Mouse (Mus musculus): Measurements from ENCODE around the gene Prss36. TPM values are rescaled to one million over a fixed set of nuclear protein-coding genes. Genes with fewer than 3 reads are reported as not detected.

Prss36 gene
- polyA plus RNA-seq, 1 experiment from 2014 or later, result 8.8 TPM

DNA sequence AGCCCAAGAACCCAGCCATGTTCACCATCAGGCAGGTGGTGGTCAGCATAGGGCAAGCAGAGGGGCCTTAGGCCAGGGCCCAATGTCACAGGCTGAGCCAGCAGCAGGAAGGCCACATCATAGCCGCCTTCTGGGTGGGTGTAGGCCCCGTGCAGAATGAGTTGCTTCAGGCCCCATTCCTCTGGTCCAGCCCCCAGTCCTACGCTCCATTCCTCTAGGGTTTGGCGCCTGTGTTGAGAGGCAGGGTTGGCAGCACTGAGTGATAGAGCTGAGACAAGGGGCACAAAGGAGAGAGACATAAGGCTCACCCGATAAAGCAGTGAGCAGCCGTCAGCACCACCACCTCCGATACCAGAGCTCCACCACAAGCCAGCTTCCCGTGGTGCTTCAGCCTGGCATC, 59.3 kb downstream of the Prss36 start:
- H3K27ac ChIP-seq (ENCODE audit: low read length), result no peak overlapping the region
- H3K9ac ChIP-seq (ENCODE audit: low read length), result no peak overlapping the region
- ATAC-seq (replicated peaks; ENCODE audit: extremely low read depth, insufficient read depth, low FRiP score), result no peak
- no peak overlapping the region for H3K4me3 ChIP-seq (ENCODE audit: low read length)
- H3K36me3 ChIP-seq (ENCODE audit: control insufficient read depth, insufficient read depth), result peaks cover 38% of the 10 kb centered on the region
- H3K9me3 ChIP-seq (replicated peaks; ENCODE audit: control insufficient read depth, low read length), result no peaks in the 10 kb centered on the region
- H3K4me2 ChIP-seq (ENCODE audit: low read depth, low read length), result no peak overlapping the region
- 75% methylated on average over 8 of the region's 8 CpGs for WGBS
- H3K27me3 ChIP-seq (ENCODE audit: control insufficient read depth, insufficient read depth, low read length), result no peaks in the 10 kb centered on the region
- H3K4me1 ChIP-seq (ENCODE audit: control insufficient read depth, insufficient read depth, low read length), result peaks cover 11% of the 10 kb centered on the region

DNA sequence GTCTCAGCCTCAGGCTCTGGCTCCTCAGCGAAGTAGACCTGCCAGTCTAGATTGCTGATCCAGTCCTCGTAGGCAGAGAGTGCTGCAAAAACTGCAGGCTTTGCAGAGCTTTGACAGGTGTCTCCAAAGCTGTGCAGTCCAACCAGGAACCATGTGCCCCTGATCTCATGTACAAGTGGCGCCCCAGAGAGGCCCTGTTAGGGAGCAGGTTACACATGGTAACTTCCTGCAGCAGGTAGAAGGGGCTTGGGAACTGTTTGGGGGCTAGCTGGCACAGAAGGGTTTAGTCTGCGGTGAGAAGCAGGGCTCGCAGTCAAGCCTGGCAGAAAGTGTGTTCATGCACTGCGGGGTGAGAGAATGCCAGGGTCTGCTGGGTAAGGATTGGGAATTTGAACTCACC, 60.0 kb downstream of the Prss36 start:
- no peak for ATAC-seq (replicated peaks; ENCODE audit: extremely low read depth, insufficient read depth, low FRiP score)
- H3K36me3 ChIP-seq (ENCODE audit: control insufficient read depth, insufficient read depth), result peaks cover 44% of the 10 kb centered on the region
- H3K4me3 ChIP-seq (ENCODE audit: low read length), result no peak overlapping the region
- H3K4me2 ChIP-seq (ENCODE audit: low read depth, low read length), result no peak overlapping the region
- WGBS, result 84% methylated on average over 6 of the region's 6 CpGs
- no peaks in the 10 kb centered on the region for H3K9me3 ChIP-seq (replicated peaks; ENCODE audit: control insufficient read depth, low read length)
- no peaks in the 10 kb centered on the region for H3K27me3 ChIP-seq (ENCODE audit: control insufficient read depth, insufficient read depth, low read length)
- H3K4me1 ChIP-seq (ENCODE audit: control insufficient read depth, insufficient read depth, low read length), result peaks cover 11% of the 10 kb centered on the region
- no peak overlapping the region for H3K27ac ChIP-seq (ENCODE audit: low read length)
- H3K9ac ChIP-seq (ENCODE audit: low read length), result no peak overlapping the region

DNA sequence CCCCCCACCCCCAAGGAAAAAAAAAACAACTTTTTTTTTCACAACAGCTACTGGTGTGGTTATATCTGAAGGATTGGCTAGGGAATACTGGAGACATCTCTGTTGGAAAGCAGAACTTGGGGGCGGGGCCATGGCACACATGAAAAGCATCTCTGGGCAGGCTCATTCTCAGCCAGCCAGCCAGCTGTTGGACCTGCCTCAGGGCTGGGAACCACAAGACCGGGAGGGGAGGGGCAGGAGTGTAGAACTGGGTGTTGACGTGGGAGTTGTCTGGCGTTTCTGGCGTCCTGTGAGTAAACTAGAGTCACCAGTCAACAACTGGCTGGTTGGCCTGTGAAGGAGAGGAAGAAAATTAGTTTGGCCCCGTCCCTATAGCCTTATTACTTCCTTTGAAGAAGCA, 60.6 kb downstream of the Prss36 start:
- 55% methylated on average over 6 of the region's 6 CpGs for WGBS
- Histone ChIP-seq H3K9me3 (replicated peaks; ENCODE audit: control insufficient read depth, low read length) (no peaks in the 10 kb centered on the region), H3K36me3 (ENCODE audit: control insufficient read depth, insufficient read depth) (peaks cover 50% of the 10 kb centered on the region), H3K4me3 (ENCODE audit: low read length) (no peak overlapping the region), H3K9ac (ENCODE audit: low read length) (no peak overlapping the region), H3K4me1 (ENCODE audit: control insufficient read depth, insufficient read depth, low read length) (peaks cover 11% of the 10 kb centered on the region), H3K27ac (ENCODE audit: low read length) (no peak overlapping the region), H3K4me2 (ENCODE audit: low read depth, low read length) (no peak overlapping the region), H3K27me3 (ENCODE audit: control insufficient read depth, insufficient read depth, low read length) (no peaks in the 10 kb centered on the region)
- 0 out of 2 replicates have a peak, but pooled peaks have one; percentile 38 for ATAC-seq (replicated peaks; ENCODE audit: extremely low read depth, insufficient read depth, low FRiP score)

Other genes starting within 250 kb of the Prss36 start
- 36.9 and 37.5 TPM in 2 replicates for gene Bcl7c, start 237.8 kb downstream of the Prss36 start, polyA plus RNA-seq (2015; fragmentation: Nextera tagmentation; extraction: Ambion mirVana)
- gene Ctf1, start 234.0 kb downstream of the Prss36 start, polyA plus RNA-seq (2015; fragmentation: Nextera tagmentation; extraction: Ambion mirVana), result 6.2 and 6.6 TPM in 2 replicates
- gene Ctf2, start 214.6 kb downstream of the Prss36 start, polyA plus RNA-seq (2015; fragmentation: Nextera tagmentation; extraction: Ambion mirVana), result 0.11 TPM in 2 replicates
- gene Fbxl19, start 202.2 kb downstream of the Prss36 start, polyA plus RNA-seq (2015; fragmentation: Nextera tagmentation; extraction: Ambion mirVana), result 1.3 and 2.1 TPM in 2 replicates
- gene Orai3, start 176.9 kb downstream of the Prss36 start, polyA plus RNA-seq (2015; fragmentation: Nextera tagmentation; extraction: Ambion mirVana), result 20.3 and 21.4 TPM in 2 replicates
- gene Setd1a, start 170.1 kb downstream of the Prss36 start, polyA plus RNA-seq (2015; fragmentation: Nextera tagmentation; extraction: Ambion mirVana), result 10.3 and 12.3 TPM in 2 replicates
- gene Gm49388, start 161.1 kb downstream of the Prss36 start, polyA plus RNA-seq (2015; fragmentation: Nextera tagmentation; extraction: Ambion mirVana), result not detected in 2 replicates
- gene Hsd3b7, start 146.1 kb downstream of the Prss36 start, polyA plus RNA-seq (2015; fragmentation: Nextera tagmentation; extraction: Ambion mirVana), result 24.5 and 24.9 TPM in 2 replicates
- 50.3 and 53.7 TPM in 2 replicates for gene Stx4a, start 122.4 kb downstream of the Prss36 start, polyA plus RNA-seq (2015; fragmentation: Nextera tagmentation; extraction: Ambion mirVana)
- gene Stx1b, start 122.2 kb downstream of the Prss36 start, polyA plus RNA-seq (2015; fragmentation: Nextera tagmentation; extraction: Ambion mirVana), result 1.0 and 1.3 TPM in 2 replicates
- 6.8 and 7.4 TPM in 2 replicates for gene Zfp646, start 70.5 kb downstream of the Prss36 start, polyA plus RNA-seq (2015; fragmentation: Nextera tagmentation; extraction: Ambion mirVana)
- gene Zfp668, start 69.9 kb downstream of the Prss36 start, polyA plus RNA-seq (2015; fragmentation: Nextera tagmentation; extraction: Ambion mirVana), result 9.1 and 10.4 TPM in 2 replicates
- 1.5 and 1.8 TPM in 2 replicates for gene Prss53, start 55.8 kb downstream of the Prss36 start, polyA plus RNA-seq (2015; fragmentation: Nextera tagmentation; extraction: Ambion mirVana)
- not detected in 2 replicates for gene Gm21974, start 51.3 kb downstream of the Prss36 start, polyA plus RNA-seq (2015; fragmentation: Nextera tagmentation; extraction: Ambion mirVana)
- gene Vkorc1, start 51.1 kb downstream of the Prss36 start, polyA plus RNA-seq (2015; fragmentation: Nextera tagmentation; extraction: Ambion mirVana), result 99.9 and 113 TPM in 2 replicates
- gene Bckdk, start 42.6 kb downstream of the Prss36 start, polyA plus RNA-seq (2015; fragmentation: Nextera tagmentation; extraction: Ambion mirVana), result 141 and 149 TPM in 2 replicates
- gene Kat8, start 34.2 kb downstream of the Prss36 start, polyA plus RNA-seq (2015; fragmentation: Nextera tagmentation; extraction: Ambion mirVana), result 26.1 and 30.4 TPM in 2 replicates
- gene Prss8, start 16.6 kb downstream of the Prss36 start, polyA plus RNA-seq (2015; fragmentation: Nextera tagmentation; extraction: Ambion mirVana), result 1.6 and 8.3 TPM in 2 replicates
- gene Fus, start 20.7 kb upstream of the Prss36 start, polyA plus RNA-seq (2015; fragmentation: Nextera tagmentation; extraction: Ambion mirVana), result 249 and 255 TPM in 2 replicates
- 60.8 and 72.1 TPM in 2 replicates for gene Pycard, start 47.1 kb upstream of the Prss36 start, polyA plus RNA-seq (2015; fragmentation: Nextera tagmentation; extraction: Ambion mirVana)
- gene Trim72, start 57.2 kb upstream of the Prss36 start, polyA plus RNA-seq (2015; fragmentation: Nextera tagmentation; extraction: Ambion mirVana), result 0.84 and 1.0 TPM in 2 replicates
- gene Itgam, start 115.9 kb upstream of the Prss36 start, polyA plus RNA-seq (2015; fragmentation: Nextera tagmentation; extraction: Ambion mirVana), result 0.98 and 1.2 TPM in 2 replicates
- gene Gm49368, start 116.0 kb upstream of the Prss36 start, polyA plus RNA-seq (2015; fragmentation: Nextera tagmentation; extraction: Ambion mirVana), result not detected in 2 replicates
- gene Itgax, start 182.8 kb upstream of the Prss36 start, polyA plus RNA-seq (2015; fragmentation: Nextera tagmentation; extraction: Ambion mirVana), result 0.22 and 0.67 TPM in 2 replicates
- gene Itgad, start 207.7 kb upstream of the Prss36 start, polyA plus RNA-seq (2015; fragmentation: Nextera tagmentation; extraction: Ambion mirVana), result 0.63 and 0.69 TPM in 2 replicates

All from heart, embryonic 16.5 days (tissue).